Mouse (Mus musculus) myocyte (in vitro differentiated cells): Measurements from ENCODE around the gene Usf3.

Experiments
- CEBPB ChIP-seq: IDR thresholded peaks from 2 replicates; pipeline ENCODE4 v1.6.1; 2011; ENCODE audit warnings: mild to moderate bottlenecking, moderate library complexity; ENCODE audit not compliant: poor library complexity, insufficient read depth, severe bottlenecking
- E2F4 ChIP-seq: IDR thresholded peaks from one replicate; pipeline ENCODE4 v1.6.1; 2011; ENCODE audit warnings: mild to moderate bottlenecking, control low read depth, moderate library complexity; ENCODE audit not compliant: insufficient read depth
- MAX ChIP-seq: IDR thresholded peaks from one replicate; pipeline ENCODE4 v1.6.1; 2011; ENCODE audit warnings: low read depth, mild to moderate bottlenecking, control low read depth
- MYOD1 ChIP-seq, 3 experiments: IDR thresholded peaks; one replicate each; pipeline ENCODE4 v1.6.1; 2011; ENCODE audit warnings: control low read depth in 2 of 3, low read depth in 2 of 3, mild to moderate bottlenecking in 2 of 3, moderate library complexity in 1 of 3; ENCODE audit not compliant: insufficient read length in 2 of 3, control insufficient read depth in 1 of 3
- MYOG ChIP-seq, 3 experiments: IDR thresholded peaks; one replicate each; pipeline ENCODE4 v1.6.1; 2011; ENCODE audit warnings: control low read depth in 2 of 3, low read depth in 2 of 3, mild to moderate bottlenecking in 2 of 3; ENCODE audit not compliant: insufficient read length in 2 of 3, control insufficient read depth in 1 of 3, insufficient read depth in 1 of 3
- POLR2A ChIP-seq: IDR thresholded peaks from one replicate; pipeline ENCODE4 v1.6.1; 2011; ENCODE audit warnings: low read depth, mild to moderate bottlenecking, control low read depth, moderate library complexity; ENCODE audit not compliant: insufficient read length
- POLR2AphosphoS2 ChIP-seq: IDR thresholded peaks from one replicate; pipeline ENCODE4 v1.6.1; 2011; ENCODE audit warnings: low read depth, control low read depth; ENCODE audit not compliant: insufficient read length
- REST ChIP-seq: IDR thresholded peaks from one replicate; pipeline ENCODE4 v1.6.1; 2011; ENCODE audit warnings: mild to moderate bottlenecking, control low read depth, moderate library complexity; ENCODE audit not compliant: insufficient read depth, insufficient read length
- TCF12 ChIP-seq: IDR thresholded peaks from one replicate; pipeline ENCODE4 v1.6.1; 2011; ENCODE audit warnings: mild to moderate bottlenecking, control low read depth; ENCODE audit not compliant: poor library complexity, insufficient read depth, severe bottlenecking
- USF1 ChIP-seq: IDR thresholded peaks from one replicate; pipeline ENCODE4 v1.6.1; 2011; ENCODE audit warnings: low read depth, mild to moderate bottlenecking, control low read depth, moderate library complexity

DNA sequence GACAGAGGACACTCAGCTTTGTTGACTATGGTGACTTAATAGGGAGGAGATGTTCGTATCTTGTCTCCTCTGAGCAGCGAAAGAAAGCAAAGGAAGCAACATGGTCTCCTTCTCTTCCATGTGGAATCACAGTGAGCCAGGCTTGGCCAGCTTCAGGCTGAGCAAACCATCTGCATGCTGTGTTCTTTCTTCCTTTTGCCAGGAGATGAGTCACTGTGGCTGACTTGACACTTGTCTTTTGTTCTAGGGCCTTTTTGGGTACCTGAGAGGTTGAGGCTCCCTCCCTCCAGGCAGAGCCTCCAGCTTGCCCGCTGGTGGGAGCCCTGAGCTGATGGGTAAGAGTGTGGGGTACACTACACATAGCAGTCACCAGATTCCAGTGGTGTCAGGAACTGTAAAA, 64.8 kb downstream of the Usf3 start:
- TF ChIP-seq POLR2AphosphoS2, result no peak
- no peak for TF ChIP-seq TCF12
- no peak for TF ChIP-seq CEBPB
- TF ChIP-seq POLR2A, result no peak
- no peak for TF ChIP-seq MYOG (IDR thresholded peaks at IDR 0.05; ENCODE audit: control insufficient read depth in 1 of 3, insufficient read depth in 1 of 3, insufficient read length in 2 of 3, low read depth in 2 of 3)
- no peak for TF ChIP-seq USF1
- no peak for TF ChIP-seq MAX
- peak in 1 of 3 experiments; percentile 37 for TF ChIP-seq MYOD1 (IDR thresholded peaks at IDR 0.05; ENCODE audit: control insufficient read depth in 1 of 3, insufficient read length in 2 of 3, low read depth in 2 of 3)
- TF ChIP-seq E2F4, result no peak
- TF ChIP-seq REST, result no peak
